Mouse (Mus musculus) thymus, adult 2 months (tissue): ENCODE results near the gene Olfr198. TPM values are rescaled to one million over a fixed set of nuclear protein-coding genes. Genes with fewer than 3 reads are reported as not detected.
"Not testable (repeated sequence)": the region's sequence is repeated elsewhere in the genome, so short reads cannot be mapped to it uniquely, and the experiment has no call there.

ENCODE experiments used
- DNase-seq: peaks from one replicate; pipeline ENCODE4 v3.0.0; 2021
- H3K27ac ChIP-seq: fragments of 200-500 bp; 2 replicates; pipeline ENCODE4 v1.5.1; 2012; ENCODE audit warnings: low read length, control low read depth; ENCODE audit not compliant: control insufficient read depth, insufficient read depth
- H3K27me3 ChIP-seq: fragments of 200-500 bp; 2 replicates; pipeline ENCODE4 v1.6.1; 2012; ENCODE audit warnings: mild to moderate bottlenecking, low read length, moderate library complexity, mixed read lengths; ENCODE audit not compliant: control insufficient read depth, insufficient read depth
- H3K36me3 ChIP-seq: fragments of 200-500 bp; 2 replicates; pipeline ENCODE4 v1.6.1; 2012; ENCODE audit warnings: mild to moderate bottlenecking, low read length, moderate library complexity; ENCODE audit not compliant: control insufficient read depth, insufficient read depth
- H3K4me1 ChIP-seq: fragments of 200-500 bp; replicated peaks from 2 replicates; pipeline ENCODE4 v1.6.1; 2012; ENCODE audit warnings: low read length; ENCODE audit not compliant: control insufficient read depth, insufficient read depth
- H3K4me3 ChIP-seq: fragments of 200-500 bp; 2 replicates; pipeline ENCODE4 v1.5.1; 2012; ENCODE audit warnings: mild to moderate bottlenecking, low read length, control low read depth, moderate library complexity; ENCODE audit not compliant: control insufficient read depth, insufficient read depth
- CTCF ChIP-seq: fragments of 200-500 bp; IDR thresholded peaks from 2 replicates; pipeline ENCODE4 v1.5.1; 2012; ENCODE audit warnings: mild to moderate bottlenecking, control low read depth, low read length, moderate library complexity, borderline replicate concordance; ENCODE audit not compliant: control insufficient read depth, poor library complexity, insufficient read depth; ENCODE audit errors: extremely low read depth
- POLR2A ChIP-seq: fragments of 200-500 bp; IDR thresholded peaks from 2 replicates; pipeline ENCODE4 v1.6.1; 2012; ENCODE audit warnings: mild to moderate bottlenecking, low read length, control low read depth, moderate library complexity; ENCODE audit not compliant: control insufficient read depth, poor library complexity, insufficient read depth; ENCODE audit errors: extremely low read depth
- WGBS: fragments of 180-500 bp; shearing (Covaris S2); methylation state at CpG from one replicate; pipeline ENCODE4 v1.1.7; 2018; 5-methylcytosine and 5-hydroxymethylcytosine counted together
- polyA plus RNA-seq: library from polyadenylated mRNA; depleted of rRNA; stranded (reverse); fragments of >200 nt; gene quantifications from 2 replicates; pipeline ENCODE4 v1.2.3, GENCODE M21; 2012; rRNA removed

Olfr198 gene
- polyA plus RNA-seq = not detected in 2 replicates

- DNase-seq, H3K27ac ChIP-seq, H3K4me3 ChIP-seq, H3K4me1 ChIP-seq, H3K27me3 ChIP-seq, H3K36me3 ChIP-seq: not testable (repeated sequence)
- WGBS = 66% methylated on average over 1 of the region's 1 CpGs
These were observed at the start of gene Olfr198 for GRCm38 (mm10) chr16:59203433-59203832. Gene Olfr198, minus strand, starts transcription at chr16:59203533.

DNA sequence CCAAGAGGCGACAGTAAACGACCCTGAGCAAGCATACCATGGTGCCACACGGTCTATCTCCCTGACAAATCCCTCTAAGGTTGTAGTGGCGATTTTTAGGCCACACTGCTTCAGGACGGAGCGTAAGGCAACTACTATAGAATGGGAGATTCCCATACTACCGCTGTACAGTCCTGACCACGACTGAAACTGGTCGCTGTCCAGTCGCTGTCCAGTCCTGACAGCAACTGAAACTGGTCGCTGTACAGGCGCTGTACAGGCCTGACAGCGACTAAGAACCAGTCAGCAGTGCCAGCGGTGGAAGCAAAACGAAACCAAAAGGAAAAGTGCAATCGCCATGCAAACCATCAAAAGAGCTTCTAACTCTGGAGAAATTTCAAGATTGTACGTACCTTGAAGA lies 46.4 kb upstream of the Olfr198 start:
- Histone ChIP-seq H3K27me3 (no peaks in the 10 kb centered on the region), H3K4me1 (no peaks in the 10 kb centered on the region), H3K36me3 (no peaks in the 10 kb centered on the region), H3K4me3 (no peak overlapping the region), H3K27ac (no peak overlapping the region)
- TF ChIP-seq CTCF = no peak
- TF ChIP-seq POLR2A = no peak
- no peak for DNase-seq
- 91% methylated on average over 17 of the region's 17 CpGs for WGBS

- not testable (repeated sequence) for H3K27ac ChIP-seq, H3K4me1 ChIP-seq, DNase-seq, H3K4me3 ChIP-seq, H3K27me3 ChIP-seq, H3K36me3 ChIP-seq
- WGBS = 85% methylated on average over 1 of the region's 1 CpGs
These were observed 16.3 kb upstream of the Olfr198 start, which contains the start of gene Olfr199 for GRCm38 (mm10) chr16:59219667-59220066. Gene Olfr199, minus strand, starts transcription at chr16:59219767.

DNA sequence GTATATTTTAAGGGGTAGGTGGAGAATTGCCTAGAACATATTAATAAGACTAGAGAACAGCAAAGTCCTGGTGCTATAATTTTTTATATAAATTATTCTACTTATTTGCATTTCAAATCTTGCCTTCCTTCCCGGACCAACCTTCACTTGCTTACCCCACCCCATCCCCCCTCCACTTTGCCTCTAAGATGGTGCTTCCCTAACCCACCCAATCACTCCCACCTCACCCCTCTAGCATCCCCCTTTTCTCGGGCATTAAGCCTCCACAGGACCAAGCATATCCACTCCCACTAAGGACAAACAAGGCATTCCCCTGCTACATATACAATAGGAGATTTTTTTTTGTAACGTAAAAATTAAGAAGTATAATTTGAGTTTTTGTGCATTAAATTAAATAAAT lies 14.5 kb upstream of the Olfr198 start:
- H3K36me3 ChIP-seq, DNase-seq, H3K4me3 ChIP-seq, H3K4me1 ChIP-seq, H3K27ac ChIP-seq, H3K27me3 ChIP-seq: not testable (repeated sequence)
- whole genome bisulfite sequencing = 90% methylated on average over 3 of the region's 3 CpGs

DNA sequence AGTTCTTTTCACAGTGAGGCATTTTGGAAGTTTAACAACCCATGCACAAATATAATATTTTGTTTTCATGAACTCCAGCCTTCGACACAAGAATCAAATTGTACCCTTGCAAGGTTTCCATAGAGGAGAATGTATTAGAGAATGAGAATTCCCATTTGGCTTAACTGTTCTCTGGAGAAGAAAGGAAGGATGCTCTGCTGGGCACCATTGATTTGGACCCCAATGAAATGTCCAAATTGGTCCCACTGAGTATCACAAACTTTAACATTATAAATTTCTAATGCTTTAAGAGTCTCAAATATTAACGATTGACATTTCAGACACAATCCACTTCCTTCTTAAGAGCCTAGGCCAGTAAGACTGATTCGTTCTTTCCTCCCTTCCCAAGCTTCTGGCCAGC lies 33.0 kb downstream of the Olfr198 start, which contains the start of gene Olfr196:
Gene Olfr196, minus strand, starts transcription at position 101 of the 400 bp plus-strand sequence.
- DNase-seq = no peak
- H3K4me3 ChIP-seq = no peak within 1 kb of the TSS
- no peak within 1 kb of the TSS for H3K27ac ChIP-seq
- no peak for TF ChIP-seq CTCF
- no peak for TF ChIP-seq POLR2A
- WGBS = 73% methylated on average over 3 of the region's 3 CpGs
- no peaks in the 10 kb centered on the region for H3K36me3 ChIP-seq
- H3K4me1 ChIP-seq = no peaks in the 10 kb centered on the region
- H3K27me3 ChIP-seq = no peaks in the 10 kb centered on the region

- TF ChIP-seq CTCF (no peak), POLR2A (no peak)
- Histone ChIP-seq H3K4me3 (no peak overlapping the region), H3K27ac (no peak overlapping the region), H3K27me3 (no peaks in the 10 kb centered on the region), H3K4me1 (no peaks in the 10 kb centered on the region), H3K36me3 (no peaks in the 10 kb centered on the region)
- DNase-seq = no peak
- 82% methylated on average over 2 of the region's 2 CpGs for WGBS
These were observed 51.3 kb downstream of the Olfr198 start for GRCm38 (mm10) chr16:59151996-59152395.

Other genes starting within 250 kb of the Olfr198 start
- gene Olfr183, start 208.2 kb downstream of the Olfr198 start, polyA plus RNA-seq = not detected in 2 replicates
- not detected in 2 replicates for gene Olfr186, start 173.2 kb downstream of the Olfr198 start, polyA plus RNA-seq
- not detected in 2 replicates for gene Olfr187, start 163.8 kb downstream of the Olfr198 start, polyA plus RNA-seq
- not detected in 2 replicates for gene Olfr190, start 125.5 kb downstream of the Olfr198 start, polyA plus RNA-seq
- not detected in 2 replicates for gene Olfr191, start 113.7 kb downstream of the Olfr198 start, polyA plus RNA-seq
- not detected in 2 replicates for gene Olfr193, start 91.7 kb downstream of the Olfr198 start, polyA plus RNA-seq
- not detected in 2 replicates for gene Olfr194, start 82.5 kb downstream of the Olfr198 start, polyA plus RNA-seq
- gene Olfr195, start 56.5 kb downstream of the Olfr198 start, polyA plus RNA-seq = not detected in 2 replicates
- gene Olfr196, start 33.1 kb downstream of the Olfr198 start, polyA plus RNA-seq = not detected in 2 replicates
- gene Olfr199, start 16.2 kb upstream of the Olfr198 start, polyA plus RNA-seq = not detected in 2 replicates
- not detected in 2 replicates for gene Olfr201, start 69.1 kb upstream of the Olfr198 start, polyA plus RNA-seq
- gene Olfr202, start 83.3 kb upstream of the Olfr198 start, polyA plus RNA-seq = not detected in 2 replicates
- not detected in 2 replicates for gene Olfr203, start 95.3 kb upstream of the Olfr198 start, polyA plus RNA-seq
- gene Olfr204, start 114.7 kb upstream of the Olfr198 start, polyA plus RNA-seq = not detected in 2 replicates
- gene Olfr205, start 127.6 kb upstream of the Olfr198 start, polyA plus RNA-seq = not detected in 2 replicates
- gene Olfr206, start 145.7 kb upstream of the Olfr198 start, polyA plus RNA-seq = not detected in 2 replicates
- not detected in 2 replicates for gene Olfr209, start 160.5 kb upstream of the Olfr198 start, polyA plus RNA-seq
- 0.03 TPM in 1 of 2 replicates, not detected in the other for gene Gabrr3, start 203.8 kb upstream of the Olfr198 start, polyA plus RNA-seq